Mouse (Mus musculus) liver, embryonic 11.5 days (tissue): ENCODE data around the gene D130043K22Rik. TPM values are rescaled to one million over a fixed set of nuclear protein-coding genes. Genes with fewer than 3 reads are reported as not detected.

Experiments
- ATAC-seq: fragments of 200-750 bp; cut with Nextera tagmentation; replicated peaks from 2 replicates; pipeline ENCODE4 v1.8.0; 2017; ENCODE audit warnings: moderate number of reproducible peaks, mild to moderate bottlenecking, moderate TSS enrichment, moderate library complexity; ENCODE audit not compliant: low FRiP score
- DNase-seq: peaks from one replicate; pipeline ENCODE4 v3.0.0-alpha.2; 2017; ENCODE audit warnings: low spot score
- H3K27ac ChIP-seq: fragments of 300-500 bp; sonication (generic); 2 replicates; pipeline ENCODE4 v1.5.1; 2014; ENCODE audit warnings: mild to moderate bottlenecking, low read depth, low read length, control low read depth
- H3K27me3 ChIP-seq: fragments of 300-500 bp; sonication (generic); replicated peaks from 2 replicates; pipeline ENCODE4 v1.6.1; 2014; ENCODE audit warnings: low read length, mixed read lengths; ENCODE audit not compliant: control insufficient read depth, insufficient read depth
- H3K36me3 ChIP-seq: fragments of 300-500 bp; sonication (generic); 2 replicates; pipeline ENCODE4 v1.6.1; 2014; ENCODE audit warnings: mild to moderate bottlenecking, low read length, moderate library complexity, mixed read lengths; ENCODE audit not compliant: control insufficient read depth, insufficient read depth
- H3K4me1 ChIP-seq: fragments of 300-500 bp; sonication (generic); replicated peaks from 2 replicates; pipeline ENCODE4 v1.6.1; 2014; ENCODE audit warnings: low read length, mixed read lengths; ENCODE audit not compliant: control insufficient read depth, insufficient read depth
- H3K4me2 ChIP-seq: fragments of 300-500 bp; sonication (generic); 2 replicates; pipeline ENCODE4 v1.6.1; 2014; ENCODE audit warnings: mild to moderate bottlenecking, control low read depth, moderate library complexity
- H3K4me3 ChIP-seq: fragments of 300-500 bp; sonication (generic); 2 replicates; pipeline ENCODE4 v1.5.1; 2014; ENCODE audit warnings: low read depth, low read length, control low read depth
- H3K9ac ChIP-seq: fragments of 300-500 bp; sonication (generic); 2 replicates; pipeline ENCODE4 v1.6.1; 2014; ENCODE audit warnings: low read depth, low read length, control low read depth
- H3K9me3 ChIP-seq: fragments of 300-500 bp; sonication (generic); 2 replicates; pipeline ENCODE4 v1.6.1; 2016; ENCODE audit warnings: low read length, inconsistent platforms, mixed read lengths; ENCODE audit not compliant: control insufficient read depth
- whole genome bisulfite sequencing: fragments of 180-500 bp; shearing (Covaris S2); extraction: QIAGEN DNeasy Blood & Tissue Kit; methylation state at CpG from one replicate; pipeline ENCODE4 v1.1.7; 2014; 5-methylcytosine and 5-hydroxymethylcytosine counted together
- polyA plus RNA-seq: library from polyadenylated mRNA; unstranded; fragments of >200 nt; fragmentation: Nextera tagmentation; extraction: Ambion mirVana; gene quantifications from 2 replicates; pipeline ENCODE4 v1.2.1, GENCODE M21; 2014

D130043K22Rik gene
- polyA plus RNA-seq = 0.40 TPM in 1 of 2 replicates, not detected in the other

- peak within 1 kb of the TSS; percentile 40 for H3K4me3 ChIP-seq
- H3K27ac ChIP-seq = no peak within 1 kb of the TSS
- H3K4me1 ChIP-seq = 0 out of 2 replicates have a peak, but pooled peaks cover 4% of the 10 kb centered on the region
- peak; percentile 57 for ATAC-seq
- H3K4me2 ChIP-seq = peak within 1 kb of the TSS; percentile 67
- H3K9ac ChIP-seq = no peak within 1 kb of the TSS
- no peaks in the 10 kb centered on the region for H3K36me3 ChIP-seq
- H3K9me3 ChIP-seq = no peaks in the 10 kb centered on the region
- peak; percentile 66 for DNase-seq
- H3K27me3 ChIP-seq = no peaks in the 10 kb centered on the region
- WGBS = 17% methylated on average over 40 of the region's 40 CpGs
Measured at GRCm38 (mm10) chr13:24844983-24845955, at the start of gene D130043K22Rik. Gene D130043K22Rik, plus strand, starts transcription at chr13:24845135.

DNA sequence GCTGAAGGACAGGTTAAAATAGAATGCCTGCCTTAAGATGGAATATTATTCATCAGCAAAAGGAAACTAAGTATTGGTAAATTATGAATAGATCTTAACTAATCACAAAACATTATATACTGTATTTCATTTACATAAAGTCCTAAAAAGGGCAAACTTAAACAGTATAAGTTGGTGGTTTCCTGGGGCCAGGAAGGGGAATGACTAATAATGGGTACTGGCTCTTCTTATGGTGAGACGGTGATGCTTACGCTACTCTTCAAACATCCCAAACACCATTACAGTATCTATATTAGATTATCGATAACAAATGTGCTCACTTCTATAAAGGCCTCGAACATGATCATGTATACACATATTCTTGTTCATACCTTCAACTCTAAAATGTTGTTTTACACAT, 46.2 kb upstream of the D130043K22Rik start:
- Histone ChIP-seq H3K27me3 (no peaks in the 10 kb centered on the region), H3K36me3 (no peaks in the 10 kb centered on the region), H3K4me3 (no peak overlapping the region), H3K4me2 (no peak overlapping the region), H3K4me1 (peaks cover 8% of the 10 kb centered on the region), H3K9ac (no peak overlapping the region), H3K9me3 (no peaks in the 10 kb centered on the region), H3K27ac (no peak overlapping the region)
- WGBS = 98% methylated on average over 4 of the region's 4 CpGs
- DNase-seq (no peak), ATAC-seq (no peak)

DNA sequence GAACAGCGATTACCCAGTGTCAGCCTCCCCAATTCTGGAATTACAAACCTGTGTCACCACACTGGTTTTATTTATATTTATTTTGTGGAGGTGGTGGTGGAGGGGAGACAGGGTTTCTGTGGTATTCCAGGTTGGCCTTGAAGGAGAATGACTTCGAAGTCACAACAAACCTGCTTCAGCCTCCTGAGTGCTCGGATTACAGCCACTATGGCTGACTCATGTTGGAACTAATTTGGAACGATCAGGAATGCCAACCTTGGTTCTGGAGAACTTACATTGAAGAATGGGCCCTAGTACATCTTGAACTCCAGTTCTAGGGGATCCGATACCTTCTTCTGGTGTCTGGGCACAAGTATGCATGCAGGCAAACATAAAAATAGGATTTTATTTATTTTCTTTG, 45.6 kb upstream of the D130043K22Rik start:
- WGBS = 64% methylated on average over 5 of the region's 5 CpGs
- Histone ChIP-seq H3K9me3 (no peaks in the 10 kb centered on the region), H3K36me3 (no peaks in the 10 kb centered on the region), H3K4me3 (peak overlapping the region; percentile 95), H3K9ac (peak overlapping the region; percentile 73), H3K4me2 (peak overlapping the region; percentile 96), H3K4me1 (peaks cover 12% of the 10 kb centered on the region), H3K27ac (no peak overlapping the region), H3K27me3 (no peaks in the 10 kb centered on the region)
- DNase-seq = no peak
- no peak for ATAC-seq

GRCm38 (mm10) chr13:24799925-24800673, 44.8 kb upstream of the D130043K22Rik start:
- peak; percentile 15 for ATAC-seq
- Histone ChIP-seq H3K4me3 (peak overlapping the region; percentile 95), H3K4me2 (peak overlapping the region; percentile 96), H3K9me3 (no peaks in the 10 kb centered on the region), H3K36me3 (0 out of 2 replicates have a peak, but pooled peaks cover 2% of the 10 kb centered on the region), H3K4me1 (peaks cover 15% of the 10 kb centered on the region), H3K9ac (peak overlapping the region; percentile 73), H3K27me3 (no peaks in the 10 kb centered on the region), H3K27ac (peak overlapping the region; percentile 90)
- under 1% methylated on average over 31 of the region's 31 CpGs for WGBS
- peak; percentile 51 for DNase-seq

- H3K4me1 ChIP-seq = peaks cover 15% of the 10 kb centered on the region
- H3K27me3 ChIP-seq = no peaks in the 10 kb centered on the region
- ATAC-seq (peak; percentile 96), DNase-seq (peak; percentile 97)
- peak overlapping the region; percentile 95 for H3K4me3 ChIP-seq
- under 1% methylated on average over 42 of the region's 42 CpGs for WGBS
- peaks cover 7% of the 10 kb centered on the region for H3K36me3 ChIP-seq
- peak overlapping the region; percentile 99 for H3K9ac ChIP-seq
- no peaks in the 10 kb centered on the region for H3K9me3 ChIP-seq
- peak overlapping the region; percentile 97 for H3K27ac ChIP-seq
- H3K4me2 ChIP-seq = peak overlapping the region; percentile 96
Measured at GRCm38 (mm10) chr13:24800674-24801307, 44.1 kb upstream of the D130043K22Rik start.

DNA sequence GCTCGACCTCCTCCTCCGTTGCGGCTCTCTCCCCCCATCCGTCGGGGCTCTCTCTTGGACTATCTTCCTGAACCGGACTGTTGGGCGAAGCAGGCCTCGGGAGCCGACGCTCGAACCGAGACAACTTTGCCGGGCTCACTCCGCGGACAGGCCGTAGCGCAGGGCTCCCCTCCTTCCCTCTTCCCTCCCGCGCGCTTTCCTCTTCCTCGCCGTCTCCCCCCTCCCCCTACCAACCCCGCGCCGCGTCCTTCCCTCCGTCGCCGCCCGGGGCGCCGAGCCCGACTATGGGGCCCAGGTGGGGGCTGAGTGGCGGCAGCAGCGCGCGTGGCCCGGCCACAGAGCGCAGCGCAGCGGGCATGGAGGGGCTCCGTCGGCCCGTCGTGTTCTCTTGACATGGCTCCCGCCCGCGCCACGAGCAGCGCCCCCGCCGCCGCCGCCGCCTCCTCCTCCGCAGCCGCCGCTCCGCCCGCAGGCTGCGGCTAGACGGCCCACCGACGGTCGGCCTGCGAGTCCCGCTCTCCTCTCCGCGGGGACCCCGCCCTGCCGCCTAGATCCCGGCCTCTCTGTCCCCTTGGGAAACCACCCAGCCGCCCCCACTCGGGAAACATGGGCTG, 43.5 kb upstream of the D130043K22Rik start, which contains the start of gene BC005537:
BC005537 (plus strand) TSS at position 350 of the 614 bp plus-strand sequence.
- no peaks in the 10 kb centered on the region for H3K9me3 ChIP-seq
- H3K27ac ChIP-seq = peak within 1 kb of the TSS; percentile 97
- peaks cover 15% of the 10 kb centered on the region for H3K4me1 ChIP-seq
- peak within 1 kb of the TSS; percentile 96 for H3K4me2 ChIP-seq
- DNase-seq = no peak
- WGBS = under 1% methylated on average over 45 of the region's 74 CpGs
- peaks cover 8% of the 10 kb centered on the region for H3K36me3 ChIP-seq
- peak within 1 kb of the TSS; percentile 95 for H3K4me3 ChIP-seq
- ATAC-seq = peak; percentile 30
- H3K27me3 ChIP-seq = no peaks in the 10 kb centered on the region
- H3K9ac ChIP-seq = peak within 1 kb of the TSS; percentile 99

GRCm38 (mm10) chr13:24802131-24802691, 42.7 kb upstream of the D130043K22Rik start:
- no peaks in the 10 kb centered on the region for H3K9me3 ChIP-seq
- under 1% methylated on average over 26 of the region's 26 CpGs for WGBS
- peak overlapping the region; percentile 96 for H3K4me2 ChIP-seq
- peak overlapping the region; percentile 95 for H3K4me3 ChIP-seq
- H3K9ac ChIP-seq = peak overlapping the region; percentile 99
- DNase-seq = peak; percentile 54
- peaks cover 13% of the 10 kb centered on the region for H3K36me3 ChIP-seq
- peaks cover 15% of the 10 kb centered on the region for H3K4me1 ChIP-seq
- H3K27me3 ChIP-seq = no peaks in the 10 kb centered on the region
- ATAC-seq = no peak
- H3K27ac ChIP-seq = peak overlapping the region; percentile 97
